ENCODE assay signal across 11 mouse cellular contexts in the genomic region with DNA sequence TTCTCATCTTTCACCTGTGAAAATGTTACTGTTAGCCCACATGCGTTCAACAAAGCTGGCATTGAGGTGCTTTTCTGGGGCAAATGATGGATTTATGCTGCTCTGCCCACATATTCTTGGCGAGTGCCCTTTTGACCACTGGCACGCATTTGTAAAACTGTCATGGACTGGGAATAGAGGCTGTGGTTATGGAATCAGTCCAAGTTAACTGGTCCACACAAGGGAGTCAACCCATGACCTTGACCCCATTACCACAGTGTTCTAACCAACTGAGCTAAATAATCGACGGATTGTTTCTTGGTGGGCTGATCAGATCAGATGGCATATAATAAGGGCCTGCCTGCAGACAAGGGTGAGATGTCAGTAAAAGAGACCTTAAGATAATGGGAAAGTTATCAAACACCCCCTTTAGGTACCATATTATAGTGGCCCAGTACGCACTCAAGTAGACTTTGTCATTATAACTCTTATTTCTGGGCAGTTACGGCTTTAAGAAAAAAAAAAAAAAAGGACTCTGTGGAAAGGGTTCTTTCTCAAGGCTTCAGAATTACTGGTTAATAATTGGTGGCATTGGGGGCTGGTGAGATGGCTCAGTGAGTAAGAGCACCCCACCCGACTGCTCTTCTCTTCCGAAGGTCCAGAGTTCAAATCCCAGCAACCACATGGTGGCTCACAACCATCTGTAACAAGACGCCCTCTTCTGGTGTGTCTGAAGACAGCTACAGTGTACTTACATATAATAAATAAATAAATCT.
DNase-seq lines count a peak whose midpoint lies in the region.
"Had no signal": no experiment of that assay in that cellular context is flagged by ENCODE, and none has a peak within 500 bp of the region (broad histone marks: within the 10 kb centered on the region; RNA-seq: fewer than 3 reads in every experiment).

No protein-coding gene starts in this region.

- peak; percentile 66 for DNase-seq in adrenal gland, adult 2 months
- DNase-seq in adrenal gland, postnatal 4 days (ENCODE audit: low spot score in 2 of 2), result no peak
- DNase-seq in ovary, adult 18-20 months (ENCODE audit: low spot score), result peak; percentile 40
- no peak for DNase-seq in ovary, postnatal 14 days (ENCODE audit: low spot score)
- DNase-seq in kidney, adult 8-10 months, result peak; percentile 10 to 37
- DNase-seq in gastrocnemius, postnatal 25 days, result no peak
- DNase-seq in layer of hippocampus, postnatal 25 days (ENCODE audit: extremely low spot score in 1 of 2, low spot score in 1 of 2), result no peak
- no peak for DNase-seq in B cell, adult 2 months
- DNase-seq: cerebellum, adult 8-10 months; gastrocnemius, postnatal 36 days; heart, postnatal 14 days had no signal

Comparison
In these comparisons a context has a peak if more than half of its experiments do, and no peak if none do; other contexts are left out.
1. DNase-seq: peak in adrenal gland, adult 2 months (single experiment), ovary, adult 18-20 months (single experiment) and kidney, adult 8-10 months (2 of 2); none in adrenal gland, postnatal 4 days (0 of 2), ovary, postnatal 14 days (single experiment), gastrocnemius, postnatal 25 days (single experiment), layer of hippocampus, postnatal 25 days (0 of 2) and B cell, adult 2 months (0 of 2).